Mouse (Mus musculus): ENCODE results near the gene Gm10964.

- TF ChIP-seq EP300 (optimal IDR thresholded peaks at IDR 0.05) = no peak
- TF ChIP-seq CTCF (IDR thresholded peaks at IDR 0.05; ENCODE audit: low read depth) = no peak
Observed at GRCm38 (mm10) chr3:103714942-103715341, 24.2 kb upstream of the Gm10964 start.
